Mouse (Mus musculus) heart, embryonic 11.5 days (tissue): ENCODE measurements at regions not wholly inside any gene's neighbourhood (a gene's known extent, or its start where the extent isn't known, plus 50 kb on each side); places are given as distances from the start of the nearest gene placed in this dataset.

Source experiments
- ATAC-seq: fragments of 200-750 bp; cut with Nextera tagmentation; replicated peaks from 2 replicates; pipeline ENCODE4 v1.8.0; 2017; ENCODE audit warnings: moderate library complexity; ENCODE audit not compliant: insufficient number of reproducible peaks, low FRiP score, low TSS enrichment
- H3K27ac ChIP-seq: fragments of 300-500 bp; sonication (generic); 2 replicates; pipeline ENCODE4 v1.5.1; 2014; ENCODE audit warnings: mild to moderate bottlenecking, low read depth, low read length
- H3K27me3 ChIP-seq: fragments of 300-500 bp; sonication (generic); 2 replicates; pipeline ENCODE4 v1.6.1; 2014; ENCODE audit warnings: mild to moderate bottlenecking, low read length, mixed read lengths; ENCODE audit not compliant: control insufficient read depth, insufficient read depth
- H3K36me3 ChIP-seq: fragments of 300-500 bp; sonication (generic); 2 replicates; pipeline ENCODE4 v1.6.1; 2014; ENCODE audit warnings: mild to moderate bottlenecking, low read length, moderate library complexity, mixed read lengths; ENCODE audit not compliant: control insufficient read depth, insufficient read depth
- H3K4me1 ChIP-seq: fragments of 300-500 bp; sonication (generic); 2 replicates; pipeline ENCODE4 v1.6.1; 2014; ENCODE audit warnings: low read length; ENCODE audit not compliant: control insufficient read depth, insufficient read depth
- H3K4me2 ChIP-seq: fragments of 300-500 bp; sonication (generic); 2 replicates; pipeline ENCODE4 v1.6.1; 2014; ENCODE audit warnings: mild to moderate bottlenecking, moderate library complexity
- H3K4me3 ChIP-seq: fragments of 300-500 bp; sonication (generic); 2 replicates; pipeline ENCODE4 v1.5.1; 2014; ENCODE audit warnings: low read depth, low read length
- H3K9ac ChIP-seq: fragments of 300-500 bp; sonication (generic); 2 replicates; pipeline ENCODE4 v1.6.1; 2014; ENCODE audit warnings: mild to moderate bottlenecking, low read depth, low read length, moderate library complexity
- H3K9me3 ChIP-seq: fragments of 300-500 bp; sonication (generic); replicated peaks from 2 replicates; pipeline ENCODE4 v1.6.1; 2016; ENCODE audit warnings: low read length; ENCODE audit not compliant: control insufficient read depth
- WGBS: fragments of 180-500 bp; shearing (Covaris S2); extraction: QIAGEN DNeasy Blood & Tissue Kit; methylation state at CpG from one replicate; pipeline ENCODE4 v1.1.7; 2014; ENCODE audit not compliant: insufficient replicate concordance; 5-methylcytosine and 5-hydroxymethylcytosine counted together

DNA sequence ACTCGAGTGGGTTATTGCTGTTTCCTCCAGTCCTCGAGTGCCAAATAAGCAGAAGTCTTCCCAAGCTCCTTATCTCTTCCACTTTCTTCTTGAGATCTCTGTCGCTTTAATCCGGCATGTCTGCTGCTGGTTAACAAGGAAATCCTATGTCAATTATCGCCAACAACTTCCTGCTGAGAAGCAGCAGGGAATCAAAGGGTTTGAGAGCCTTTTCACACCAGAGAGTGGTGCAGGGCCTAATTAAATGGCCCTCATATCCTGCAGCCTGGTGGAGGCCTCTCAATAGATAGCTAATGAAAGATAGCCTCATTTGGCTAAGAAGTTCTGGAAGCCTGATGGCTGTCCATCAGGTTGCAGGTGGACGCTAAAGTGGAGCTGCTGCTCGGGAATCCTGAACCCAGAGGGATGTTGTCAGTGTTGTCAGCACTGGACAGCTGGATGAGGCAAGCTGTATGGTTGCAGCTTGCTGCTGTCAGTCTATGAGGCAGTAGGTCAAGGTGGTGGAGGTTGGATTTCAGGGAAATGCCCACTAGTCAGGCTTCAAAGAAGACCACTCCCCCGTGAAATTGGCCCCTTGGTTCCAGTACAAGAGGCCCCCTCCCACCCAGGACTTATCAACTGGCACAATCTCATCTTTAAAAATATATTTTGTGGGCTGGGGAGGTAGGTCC is 225.5 kb downstream of the Rab11fip2 start:
- Histone ChIP-seq H3K9ac (no peak overlapping the region), H3K9me3 (peaks cover 3% of the 10 kb centered on the region; the same call in 1 of the 2 replicates), H3K27ac (no peak overlapping the region), H3K4me3 (no peak overlapping the region), H3K4me2 (no peak overlapping the region), H3K36me3 (no peaks in the 10 kb centered on the region), H3K27me3 (peaks cover 14% of the 10 kb centered on the region), H3K4me1 (peaks cover 2% of the 10 kb centered on the region; the same call in 1 of the 2 replicates)
- ATAC-seq: no peak
- 7% methylated on average over 8 of the region's 8 CpGs for WGBS

DNA sequence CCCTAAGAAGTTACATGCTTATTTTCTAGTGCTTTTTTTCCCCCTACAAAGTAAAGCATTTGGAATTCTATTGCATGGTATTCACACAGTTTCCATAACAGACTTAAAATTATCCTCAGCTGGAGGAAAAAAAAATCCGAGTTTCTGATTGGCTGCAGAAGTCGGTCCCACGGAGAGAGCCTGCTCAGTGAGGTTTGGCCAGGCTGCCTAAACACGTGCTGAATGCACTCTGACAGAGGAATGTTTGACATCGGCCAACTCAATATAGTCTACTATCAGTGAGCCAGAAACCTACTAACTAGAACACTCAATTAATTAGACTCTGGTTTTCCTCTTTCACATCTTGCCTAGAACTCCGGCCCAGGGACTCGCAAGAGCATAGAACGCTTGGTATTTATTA is 204.9 kb downstream of the Rab11fip2 start:
- Histone ChIP-seq H3K27ac (no peak overlapping the region), H3K27me3 (0 out of 2 replicates have a peak, but pooled peaks cover 2% of the 10 kb centered on the region), H3K4me3 (no peak overlapping the region), H3K9me3 (no peaks in the 10 kb centered on the region), H3K4me1 (no peaks in the 10 kb centered on the region), H3K9ac (no peak overlapping the region), H3K4me2 (no peak overlapping the region), H3K36me3 (no peaks in the 10 kb centered on the region)
- WGBS: 70% methylated on average over 8 of the region's 8 CpGs
- no peak for ATAC-seq

DNA sequence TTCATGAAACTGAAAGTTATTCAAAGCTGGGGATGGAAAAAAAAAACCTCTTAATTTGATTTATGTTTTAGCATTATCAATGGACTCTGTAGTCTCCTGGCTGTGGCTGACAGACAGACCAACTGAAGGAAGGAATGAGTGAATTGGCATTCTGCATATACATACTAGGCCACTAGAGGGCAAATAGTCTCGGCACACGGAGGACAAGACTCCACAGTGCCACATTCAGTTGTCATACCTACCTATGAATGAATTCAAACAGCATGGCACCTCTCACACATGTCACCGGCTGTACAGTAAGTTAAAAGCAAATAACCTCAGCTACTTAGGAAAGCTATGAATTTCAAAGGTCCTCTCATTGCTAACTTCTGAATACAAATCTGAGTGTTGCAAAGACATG is 200.5 kb downstream of the Rab11fip2 start:
- no peak for ATAC-seq
- H3K4me2 ChIP-seq: no peak overlapping the region
- no peaks in the 10 kb centered on the region for H3K36me3 ChIP-seq
- no peak overlapping the region for H3K9ac ChIP-seq
- 29% methylated on average over 3 of the region's 3 CpGs for WGBS
- H3K27me3 ChIP-seq: no peaks in the 10 kb centered on the region
- no peak overlapping the region for H3K4me3 ChIP-seq
- H3K27ac ChIP-seq: no peak overlapping the region
- no peaks in the 10 kb centered on the region for H3K9me3 ChIP-seq
- H3K4me1 ChIP-seq: no peaks in the 10 kb centered on the region

DNA sequence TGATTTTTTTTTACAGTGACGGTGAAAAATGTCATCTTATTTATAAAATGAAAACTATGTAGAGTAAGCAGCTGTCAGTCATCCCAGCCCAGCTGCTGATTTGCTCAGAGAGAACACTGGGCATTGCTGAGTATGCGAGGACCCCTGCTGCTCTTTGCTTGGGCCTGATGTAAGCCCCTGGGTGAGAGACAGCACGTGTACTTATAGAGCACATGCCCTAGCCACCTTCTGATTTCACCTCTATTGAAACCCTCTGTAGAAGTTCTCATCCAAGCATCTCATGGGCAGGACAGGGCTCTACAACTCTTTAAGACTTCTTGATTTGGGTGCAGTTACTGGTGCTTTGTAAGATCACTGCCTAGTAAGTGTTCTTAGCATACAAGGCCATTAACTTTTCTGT is 182.2 kb downstream of the Rab11fip2 start:
- no peaks in the 10 kb centered on the region for H3K4me1 ChIP-seq
- ATAC-seq: no peak
- H3K4me3 ChIP-seq: no peak overlapping the region
- no peak overlapping the region for H3K27ac ChIP-seq
- no peaks in the 10 kb centered on the region for H3K36me3 ChIP-seq
- WGBS: 62% methylated on average over 3 of the region's 3 CpGs
- H3K9ac ChIP-seq: no peak overlapping the region
- H3K9me3 ChIP-seq: no peaks in the 10 kb centered on the region
- no peak overlapping the region for H3K4me2 ChIP-seq
- no peaks in the 10 kb centered on the region for H3K27me3 ChIP-seq

DNA sequence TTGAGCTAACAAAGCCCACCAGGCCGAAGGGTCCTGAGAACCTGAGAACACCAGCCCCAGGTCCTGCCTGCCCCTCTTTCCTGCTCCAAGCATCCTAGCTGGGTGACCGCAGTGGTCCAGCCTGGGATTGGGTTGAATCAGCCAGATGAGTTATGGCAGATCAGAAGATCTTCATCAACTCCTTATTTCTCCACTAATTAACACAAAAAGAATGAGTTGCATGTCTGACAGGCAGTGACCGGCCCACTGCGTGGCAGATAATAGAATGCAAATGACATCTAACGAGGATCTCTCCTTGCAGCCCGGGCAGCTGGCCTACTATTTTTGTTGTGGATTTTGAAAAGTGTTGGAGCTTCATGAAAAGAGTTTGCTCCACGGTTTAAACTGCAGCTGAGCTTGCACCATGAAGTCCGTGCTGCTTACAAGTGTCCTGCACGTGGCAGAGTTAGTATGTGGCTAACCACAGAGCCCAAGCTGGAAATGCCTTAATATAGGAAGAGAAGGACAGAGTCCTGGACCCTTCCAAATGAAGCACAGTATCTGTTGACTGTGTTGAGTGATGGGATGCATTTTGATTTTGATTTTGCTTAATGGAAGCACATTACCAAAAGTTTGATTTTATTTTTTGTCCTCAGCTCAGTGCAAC is 158.9 kb downstream of the Rab11fip2 start:
- Histone ChIP-seq H3K27me3 (no peaks in the 10 kb centered on the region), H3K4me2 (no peak overlapping the region), H3K27ac (no peak overlapping the region), H3K4me1 (no peaks in the 10 kb centered on the region), H3K9me3 (no peaks in the 10 kb centered on the region), H3K4me3 (no peak overlapping the region), H3K36me3 (no peaks in the 10 kb centered on the region), H3K9ac (no peak overlapping the region)
- WGBS: 67% methylated on average over 9 of the region's 9 CpGs
- no peak for ATAC-seq

DNA sequence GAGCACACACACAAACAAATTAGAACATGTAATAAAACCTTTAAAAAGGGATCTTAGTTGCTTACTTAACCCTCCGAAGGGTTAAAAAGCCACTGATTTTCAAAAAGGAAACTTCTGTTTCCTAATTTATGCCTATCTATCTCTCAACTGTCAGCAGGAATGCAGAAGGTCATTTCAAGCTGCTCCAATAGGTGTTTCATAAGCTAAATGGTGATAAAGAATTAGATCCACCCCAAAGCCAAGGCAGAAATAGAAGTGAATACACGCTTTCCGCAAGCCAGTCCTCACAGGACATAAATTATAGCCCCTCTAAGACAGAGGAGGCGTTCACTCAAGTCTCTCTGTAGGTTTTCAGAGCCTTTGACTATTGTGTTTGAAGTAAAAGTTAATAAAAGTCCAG is 112.2 kb downstream of the Rab11fip2 start:
- H3K27me3 ChIP-seq: no peaks in the 10 kb centered on the region
- WGBS: 71% methylated on average over 4 of the region's 4 CpGs
- no peaks in the 10 kb centered on the region for H3K4me1 ChIP-seq
- H3K4me2 ChIP-seq: no peak overlapping the region
- no peak overlapping the region for H3K9ac ChIP-seq
- no peak for ATAC-seq
- no peak overlapping the region for H3K4me3 ChIP-seq
- H3K27ac ChIP-seq: no peak overlapping the region
- no peaks in the 10 kb centered on the region for H3K36me3 ChIP-seq
- no peaks in the 10 kb centered on the region for H3K9me3 ChIP-seq

DNA sequence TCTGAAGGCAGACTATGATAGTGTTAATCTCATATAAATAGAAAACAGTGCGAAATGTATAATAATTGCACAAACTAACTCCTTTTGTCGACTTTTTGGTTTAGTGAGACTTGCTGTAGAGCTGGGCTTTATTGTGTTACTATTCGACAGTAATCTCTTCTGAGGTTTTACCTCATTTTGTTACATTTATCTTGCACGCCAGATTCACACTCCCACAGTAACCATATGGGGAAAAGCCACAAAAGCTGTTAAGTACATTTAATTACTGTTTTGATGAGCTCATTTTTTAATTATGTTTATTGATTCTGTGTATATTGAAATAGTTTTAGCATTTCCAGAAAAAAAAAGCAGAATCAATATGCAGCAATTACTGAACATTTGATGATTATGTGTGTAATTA is 106.3 kb downstream of the Rab11fip2 start:
- Histone ChIP-seq H3K4me1 (no peaks in the 10 kb centered on the region), H3K27me3 (no peaks in the 10 kb centered on the region), H3K27ac (no peak overlapping the region), H3K4me2 (no peak overlapping the region), H3K4me3 (no peak overlapping the region), H3K36me3 (no peaks in the 10 kb centered on the region), H3K9ac (no peak overlapping the region), H3K9me3 (no peaks in the 10 kb centered on the region)
- ATAC-seq: no peak
- 80% methylated on average over 4 of the region's 4 CpGs for WGBS

DNA sequence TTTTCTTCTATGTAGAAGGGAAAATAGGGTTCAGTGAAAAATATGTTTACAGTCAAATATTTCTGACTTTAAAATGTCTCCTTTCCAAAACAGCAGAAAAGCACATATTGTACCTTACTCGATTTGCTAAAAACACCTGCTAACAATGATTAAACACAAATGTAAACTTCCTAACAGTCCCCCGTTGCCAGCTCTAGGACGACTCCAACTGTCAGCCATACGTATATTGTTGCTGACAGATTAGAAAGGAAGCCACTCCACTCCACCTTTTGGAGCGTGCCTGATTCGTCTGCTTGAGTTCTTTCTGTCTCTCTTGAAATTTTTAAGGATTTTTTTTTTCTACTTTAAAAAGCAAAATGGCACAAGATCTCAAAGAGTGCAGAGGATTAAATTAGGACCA is 105.8 kb downstream of the Rab11fip2 start:
- no peak overlapping the region for H3K4me3 ChIP-seq
- WGBS: 49% methylated on average over 6 of the region's 6 CpGs
- H3K36me3 ChIP-seq: no peaks in the 10 kb centered on the region
- no peak overlapping the region for H3K9ac ChIP-seq
- H3K4me1 ChIP-seq: no peaks in the 10 kb centered on the region
- ATAC-seq: no peak
- no peaks in the 10 kb centered on the region for H3K9me3 ChIP-seq
- H3K4me2 ChIP-seq: no peak overlapping the region
- no peaks in the 10 kb centered on the region for H3K27me3 ChIP-seq
- no peak overlapping the region for H3K27ac ChIP-seq

DNA sequence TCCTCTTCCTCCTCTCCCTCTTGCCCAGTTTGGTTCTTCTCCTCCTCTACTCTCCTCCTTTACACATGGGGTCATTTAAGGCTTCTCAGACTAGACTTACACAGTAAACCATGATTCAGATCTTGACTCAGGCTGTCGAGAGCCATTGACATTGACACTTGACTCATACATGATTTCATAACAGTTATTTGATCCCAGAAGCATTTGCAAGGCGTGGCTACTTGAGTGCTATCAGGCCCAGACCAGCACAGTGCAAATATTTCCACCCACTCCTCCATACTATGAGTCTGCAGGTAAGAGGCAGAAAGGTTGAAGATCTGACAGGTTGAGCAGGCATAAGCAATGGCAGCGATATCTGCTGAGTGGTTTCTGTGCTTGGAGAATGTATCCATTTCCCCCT is 99.2 kb downstream of the Rab11fip2 start:
- no peak overlapping the region for H3K9ac ChIP-seq
- no peaks in the 10 kb centered on the region for H3K27me3 ChIP-seq
- no peaks in the 10 kb centered on the region for H3K36me3 ChIP-seq
- no peak overlapping the region for H3K4me2 ChIP-seq
- ATAC-seq: no peak
- H3K4me1 ChIP-seq: no peaks in the 10 kb centered on the region
- no peak overlapping the region for H3K27ac ChIP-seq
- 74% methylated on average over 3 of the region's 3 CpGs for WGBS
- H3K4me3 ChIP-seq: no peak overlapping the region
- H3K9me3 ChIP-seq: no peaks in the 10 kb centered on the region
